Mouse (Mus musculus) heart, embryonic 16.5 days (tissue): ENCODE measurements around the gene Cks1b. TPM values are rescaled to one million over a fixed set of nuclear protein-coding genes. Genes with fewer than 3 reads are reported as not detected.

Experiments
- ATAC-seq: fragments of 200-750 bp; cut with Nextera tagmentation; replicated peaks from 2 replicates; pipeline ENCODE4 v1.8.0; 2017; ENCODE audit warnings: moderate number of reproducible peaks; ENCODE audit not compliant: insufficient read depth, low FRiP score; ENCODE audit errors: extremely low read depth
- H3K27ac ChIP-seq: fragments of 300-500 bp; sonication (generic); 2 replicates; pipeline ENCODE4 v1.5.1; 2014; ENCODE audit warnings: mild to moderate bottlenecking, low read length, control low read depth, moderate library complexity
- H3K27me3 ChIP-seq: fragments of 300-500 bp; sonication (generic); 2 replicates; pipeline ENCODE4 v1.6.1; 2014; ENCODE audit warnings: low read length, mixed read lengths; ENCODE audit not compliant: control insufficient read depth, insufficient read depth
- H3K36me3 ChIP-seq: fragments of 300-500 bp; sonication (generic); 2 replicates; pipeline ENCODE4 v1.6.1; 2014; ENCODE audit not compliant: control insufficient read depth, insufficient read depth
- H3K4me1 ChIP-seq: fragments of 300-500 bp; sonication (generic); 2 replicates; pipeline ENCODE4 v1.6.1; 2014; ENCODE audit warnings: low read length, mixed read lengths; ENCODE audit not compliant: control insufficient read depth, insufficient read depth
- H3K4me2 ChIP-seq: fragments of 300-500 bp; sonication (generic); 2 replicates; pipeline ENCODE4 v1.6.1; 2014; ENCODE audit warnings: low read depth, mild to moderate bottlenecking, control low read depth, low read length
- H3K4me3 ChIP-seq: fragments of 300-500 bp; sonication (generic); 2 replicates; pipeline ENCODE4 v1.5.1; 2014; ENCODE audit warnings: mild to moderate bottlenecking, control low read depth, low read length
- H3K9ac ChIP-seq: fragments of 300-500 bp; sonication (generic); 2 replicates; pipeline ENCODE4 v1.6.1; 2014; ENCODE audit warnings: low read length, control low read depth
- H3K9me3 ChIP-seq: fragments of 300-500 bp; sonication (generic); replicated peaks from 2 replicates; pipeline ENCODE4 v1.6.1; 2016; ENCODE audit warnings: low read length; ENCODE audit not compliant: control insufficient read depth
- WGBS: fragments of 180-500 bp; shearing (Covaris S2); extraction: QIAGEN DNeasy Blood & Tissue Kit; methylation state at CpG from one replicate; pipeline ENCODE4 v1.1.7; 2014; 5-methylcytosine and 5-hydroxymethylcytosine counted together
- polyA plus RNA-seq: library from polyadenylated mRNA; unstranded; fragments of >200 nt; fragmentation: Nextera tagmentation; extraction: Ambion mirVana; gene quantifications from 2 replicates; pipeline ENCODE4 v1.2.1, GENCODE M21; 2015

Gene Cks1b
- polyA plus RNA-seq, 1 experiment from 2014 or later = 304 TPM

DNA sequence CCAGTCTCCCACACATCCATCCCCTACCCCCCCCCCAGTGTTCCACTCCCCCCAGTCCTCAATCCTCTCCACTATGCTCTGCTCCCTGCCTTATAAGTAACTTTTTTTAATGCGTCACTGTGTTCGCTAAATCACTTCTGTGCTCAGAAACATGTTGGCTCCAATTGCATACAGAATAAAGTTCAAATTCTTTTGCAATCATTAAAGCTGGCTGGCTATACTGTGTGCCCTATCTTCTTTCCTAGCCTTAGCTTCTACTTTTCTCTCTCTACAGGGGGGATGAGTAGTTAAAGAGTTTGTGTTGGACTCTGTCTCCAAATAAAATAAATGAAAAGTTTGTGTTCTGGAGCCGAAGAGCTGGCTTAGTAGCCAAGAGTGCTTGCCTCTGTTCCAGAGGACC lies 8.5 kb downstream of the Cks1b start:
- no peaks in the 10 kb centered on the region for H3K27me3 ChIP-seq
- H3K36me3 ChIP-seq = peaks cover 19% of the 10 kb centered on the region
- H3K4me2 ChIP-seq = no peak overlapping the region
- peaks cover 7% of the 10 kb centered on the region for H3K4me1 ChIP-seq
- no peak overlapping the region for H3K27ac ChIP-seq
- no peak for ATAC-seq
- no peaks in the 10 kb centered on the region for H3K9me3 ChIP-seq
- no peak overlapping the region for H3K4me3 ChIP-seq
- 89% methylated on average over 3 of the region's 3 CpGs for WGBS
- H3K9ac ChIP-seq = no peak overlapping the region

DNA sequence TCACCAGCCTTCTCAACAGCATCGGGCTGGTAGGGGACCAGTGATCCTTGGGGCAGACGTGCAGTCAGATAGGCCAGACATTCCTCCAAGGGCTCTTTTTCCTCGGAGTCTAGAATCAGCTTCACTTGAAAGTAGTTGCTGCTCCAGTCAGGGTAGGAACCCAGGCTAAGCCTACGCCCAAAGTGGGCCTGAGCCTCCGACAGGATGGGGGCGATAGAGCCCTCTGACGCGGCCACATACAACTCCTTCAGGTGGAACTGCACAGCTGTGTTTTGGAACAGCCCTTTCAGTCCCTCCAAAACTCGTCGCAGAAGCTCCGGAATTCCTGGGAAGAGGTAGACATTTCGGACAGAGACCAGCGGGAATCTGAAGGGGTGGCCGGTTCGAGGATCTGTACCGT lies 9.7 kb downstream of the Cks1b start:
- WGBS = 61% methylated on average over 16 of the region's 16 CpGs
- no peaks in the 10 kb centered on the region for H3K9me3 ChIP-seq
- ATAC-seq = no peak
- H3K9ac ChIP-seq = no peak overlapping the region
- no peak overlapping the region for H3K27ac ChIP-seq
- no peak overlapping the region for H3K4me2 ChIP-seq
- H3K36me3 ChIP-seq = peaks cover 18% of the 10 kb centered on the region
- no peak overlapping the region for H3K4me3 ChIP-seq
- H3K27me3 ChIP-seq = no peaks in the 10 kb centered on the region
- peaks cover 7% of the 10 kb centered on the region for H3K4me1 ChIP-seq

DNA sequence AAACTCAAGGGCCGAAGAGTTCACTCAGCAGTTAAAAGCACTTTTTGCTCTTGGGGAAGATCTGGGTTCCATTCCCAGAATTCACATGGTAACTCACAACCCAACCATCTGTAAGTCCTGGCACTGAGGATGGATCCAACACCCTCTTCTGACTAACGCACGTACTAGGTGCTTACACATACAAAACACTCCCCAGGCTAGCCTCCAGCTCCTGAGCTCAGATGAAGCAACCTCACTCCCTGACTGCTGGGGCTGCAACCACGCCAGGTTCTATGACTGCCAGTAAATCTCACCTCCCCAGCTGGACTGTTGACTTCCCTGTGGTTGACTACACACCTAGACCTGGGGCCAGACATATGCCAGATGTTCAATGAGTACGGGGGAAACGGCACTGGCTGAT lies 11.3 kb downstream of the Cks1b start:
- Histone ChIP-seq H3K9ac (no peak overlapping the region), H3K27me3 (no peaks in the 10 kb centered on the region), H3K4me2 (no peak overlapping the region), H3K27ac (no peak overlapping the region), H3K4me3 (no peak overlapping the region), H3K36me3 (peaks cover 27% of the 10 kb centered on the region), H3K4me1 (peaks cover 7% of the 10 kb centered on the region), H3K9me3 (no peaks in the 10 kb centered on the region)
- no peak for ATAC-seq
- 87% methylated on average over 6 of the region's 6 CpGs for WGBS

DNA sequence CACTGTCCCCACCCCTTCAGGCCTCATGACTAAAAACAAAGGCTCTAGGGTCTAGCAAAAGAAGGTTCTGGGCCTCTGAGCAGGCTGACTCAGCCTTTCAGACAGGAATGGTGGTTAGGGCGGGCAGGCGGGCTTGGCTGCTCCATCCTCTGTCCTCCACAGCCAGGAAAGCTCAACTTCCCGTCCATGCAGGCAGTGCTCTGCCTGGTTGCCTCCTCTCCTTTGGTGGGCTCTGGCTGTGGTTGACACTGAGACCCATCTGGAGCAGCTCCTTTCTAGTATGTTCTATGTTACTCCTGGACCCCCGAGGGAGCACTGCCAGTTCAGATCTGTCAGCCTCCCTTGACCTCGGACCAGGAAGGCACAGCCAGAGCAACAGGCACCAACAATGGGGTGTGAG lies 15.5 kb downstream of the Cks1b start, which contains the start of gene Lenep:
Gene Lenep (minus strand): TSS at position 101 of the 400 bp plus-strand sequence.
- Histone ChIP-seq H3K9me3 (no peaks in the 10 kb centered on the region), H3K4me1 (no peaks in the 10 kb centered on the region), H3K4me3 (no peak within 1 kb of the TSS), H3K27me3 (no peaks in the 10 kb centered on the region), H3K9ac (no peak within 1 kb of the TSS), H3K4me2 (no peak within 1 kb of the TSS), H3K27ac (no peak within 1 kb of the TSS), H3K36me3 (peaks cover 27% of the 10 kb centered on the region)
- WGBS = 78% methylated on average over 5 of the region's 5 CpGs
- no peak for ATAC-seq

DNA sequence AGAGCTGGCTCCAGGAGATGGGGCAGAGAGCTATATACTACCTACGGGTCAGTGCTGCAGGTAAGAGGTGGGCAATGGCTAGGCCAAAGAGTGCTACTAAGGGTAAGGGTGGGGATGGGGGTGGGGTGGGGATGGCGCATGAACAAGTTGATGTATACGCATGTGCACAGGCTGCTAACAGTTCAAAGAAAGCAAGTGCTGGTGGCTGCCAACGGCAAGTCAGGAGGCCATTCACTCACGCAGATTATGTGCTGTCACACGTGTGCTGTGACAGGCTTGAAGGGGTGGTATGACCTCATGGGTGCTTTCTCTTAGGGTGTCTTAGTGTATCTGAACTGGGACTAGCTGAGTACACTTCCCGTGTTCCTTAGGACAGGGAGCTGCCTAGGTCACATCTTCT lies 16.9 kb downstream of the Cks1b start:
- Histone ChIP-seq H3K4me2 (no peak overlapping the region), H3K36me3 (peaks cover 24% of the 10 kb centered on the region), H3K27me3 (no peaks in the 10 kb centered on the region), H3K27ac (no peak overlapping the region), H3K4me3 (no peak overlapping the region), H3K9me3 (no peaks in the 10 kb centered on the region), H3K4me1 (peaks cover 6% of the 10 kb centered on the region), H3K9ac (no peak overlapping the region)
- 87% methylated on average over 7 of the region's 7 CpGs for WGBS
- no peak for ATAC-seq

DNA sequence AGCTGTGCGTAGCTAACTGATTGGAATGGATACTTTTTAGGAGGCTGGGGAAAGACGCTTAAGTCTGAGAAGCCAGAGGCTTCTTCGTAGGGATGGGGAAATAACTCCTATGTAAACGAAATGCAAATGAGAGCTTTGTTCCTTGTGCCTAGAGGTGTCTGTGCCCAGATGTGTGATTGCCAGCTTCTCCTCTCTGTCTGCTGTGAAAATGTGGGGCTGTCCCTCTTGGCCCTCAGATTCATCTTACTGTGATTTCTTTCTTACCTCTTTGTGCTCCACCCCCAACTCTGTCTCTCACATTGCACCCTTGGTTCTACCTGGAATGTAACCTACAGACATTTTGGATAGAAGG lies 21.6 kb downstream of the Cks1b start:
- H3K27ac ChIP-seq = peak overlapping the region; percentile 97
- no peaks in the 10 kb centered on the region for H3K36me3 ChIP-seq
- H3K9ac ChIP-seq = peak overlapping the region; percentile 74
- H3K4me2 ChIP-seq = peak overlapping the region; percentile 90
- H3K27me3 ChIP-seq = no peaks in the 10 kb centered on the region
- WGBS = 0% methylated on average over 4 of the region's 4 CpGs
- H3K4me1 ChIP-seq = peaks cover 15% of the 10 kb centered on the region
- no peaks in the 10 kb centered on the region for H3K9me3 ChIP-seq
- no peak for ATAC-seq
- H3K4me3 ChIP-seq = peak overlapping the region; percentile 77

DNA sequence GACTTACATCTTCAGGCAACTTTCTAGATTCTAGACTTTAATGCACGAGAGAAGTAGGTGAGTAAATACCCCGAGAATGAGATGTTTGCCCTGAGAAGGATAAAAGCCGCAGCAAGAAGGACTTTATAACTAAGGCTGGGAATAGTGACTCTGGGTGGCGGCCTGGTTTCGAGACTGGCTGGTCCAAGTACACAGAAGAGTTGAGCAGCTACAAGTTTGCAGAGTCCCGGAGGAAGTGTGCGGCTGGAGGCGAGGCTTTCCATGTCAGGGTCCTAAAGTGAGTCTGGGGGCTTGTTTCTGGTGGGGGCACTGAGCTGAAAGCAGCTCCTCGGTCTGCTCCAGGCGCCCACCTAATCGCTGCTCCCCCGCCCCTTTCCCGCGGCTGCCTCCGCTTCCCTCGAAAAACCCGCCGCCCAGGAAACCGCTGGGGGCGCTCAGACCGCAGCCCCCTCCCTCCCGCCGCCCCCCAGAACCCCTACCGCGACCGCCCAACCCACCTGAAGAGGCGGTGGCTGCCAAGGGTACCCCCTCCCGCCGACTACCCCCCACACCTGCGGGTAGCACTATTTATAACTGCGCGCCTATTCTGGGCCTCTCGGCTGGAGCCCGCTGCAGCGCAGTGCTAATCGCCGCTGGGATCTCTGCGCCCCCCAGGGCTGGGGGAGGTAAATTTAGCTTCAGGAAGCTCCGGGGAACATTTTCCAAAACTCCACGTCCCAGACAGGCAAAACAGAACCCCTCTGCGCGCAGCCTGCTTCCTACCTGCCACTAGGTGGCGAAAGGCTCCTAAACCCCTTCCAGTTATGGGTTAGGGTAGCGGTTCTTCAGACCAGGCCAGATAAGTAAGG lies 22.2 kb downstream of the Cks1b start:
- peak overlapping the region; percentile 77 for H3K4me3 ChIP-seq
- no peaks in the 10 kb centered on the region for H3K36me3 ChIP-seq
- no peaks in the 10 kb centered on the region for H3K9me3 ChIP-seq
- no peaks in the 10 kb centered on the region for H3K27me3 ChIP-seq
- H3K27ac ChIP-seq = peak overlapping the region; percentile 97
- no peak for ATAC-seq
- peak overlapping the region; percentile 74 for H3K9ac ChIP-seq
- H3K4me1 ChIP-seq = peaks cover 18% of the 10 kb centered on the region
- H3K4me2 ChIP-seq = peak overlapping the region; percentile 90
- WGBS = under 1% methylated on average over 44 of the region's 44 CpGs

DNA sequence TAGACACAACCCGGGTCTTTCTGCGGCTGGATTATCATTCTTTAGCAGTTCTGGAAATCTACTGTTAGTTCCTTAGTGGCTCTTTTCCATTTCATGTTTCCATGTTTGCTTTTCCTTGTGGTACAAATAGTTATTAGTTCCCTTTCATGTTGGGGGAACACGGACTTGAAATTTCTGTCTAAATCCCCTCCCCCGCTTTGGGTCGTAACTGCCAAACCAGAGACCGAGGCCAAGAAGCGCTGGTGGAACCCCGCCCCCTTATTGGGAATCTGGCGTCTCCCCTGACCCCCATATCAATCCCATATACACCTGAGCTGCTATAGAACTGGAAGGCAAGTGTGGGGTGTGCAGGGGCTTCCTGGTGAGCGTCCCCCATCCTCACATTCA lies 22.8 kb downstream of the Cks1b start:
- Histone ChIP-seq H3K4me2 (peak overlapping the region; percentile 90), H3K27ac (peak overlapping the region; percentile 97), H3K36me3 (no peaks in the 10 kb centered on the region), H3K4me3 (peak overlapping the region; percentile 77), H3K4me1 (peaks cover 24% of the 10 kb centered on the region), H3K27me3 (no peaks in the 10 kb centered on the region), H3K9ac (peak overlapping the region; percentile 78), H3K9me3 (no peaks in the 10 kb centered on the region)
- no peak for ATAC-seq
- 5% methylated on average over 10 of the region's 10 CpGs for WGBS

DNA sequence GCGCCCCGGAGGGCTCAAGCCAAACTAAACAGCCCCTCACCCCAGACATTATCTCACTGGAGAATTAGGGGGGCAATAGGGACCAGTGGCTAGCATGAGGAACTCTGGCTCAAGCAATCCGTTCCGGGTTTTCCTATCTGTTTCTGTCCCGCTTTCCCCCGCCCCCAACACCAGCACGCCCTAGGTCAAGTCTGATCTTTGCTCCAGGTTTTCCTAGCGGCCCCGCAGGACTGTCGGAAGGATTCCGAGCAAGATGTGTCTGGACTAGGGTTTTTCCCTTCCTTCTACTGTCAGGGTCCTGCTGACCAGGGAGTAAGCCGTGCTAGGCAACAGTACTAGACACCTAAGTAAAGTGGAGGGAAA lies 23.3 kb downstream of the Cks1b start:
- H3K9ac ChIP-seq = peak overlapping the region; percentile 78
- WGBS = under 1% methylated on average over 11 of the region's 12 CpGs
- H3K36me3 ChIP-seq = no peaks in the 10 kb centered on the region
- H3K4me2 ChIP-seq = peak overlapping the region; percentile 90
- no peaks in the 10 kb centered on the region for H3K9me3 ChIP-seq
- ATAC-seq = peak; percentile 6
- peak overlapping the region; percentile 77 for H3K4me3 ChIP-seq
- H3K27me3 ChIP-seq = no peaks in the 10 kb centered on the region
- H3K4me1 ChIP-seq = peaks cover 28% of the 10 kb centered on the region
- peak overlapping the region; percentile 97 for H3K27ac ChIP-seq
